Mouse (Mus musculus): Measurements from ENCODE around the gene Olah. TPM values are rescaled to one million over a fixed set of nuclear protein-coding genes. Genes with fewer than 3 reads are reported as not detected.
"Not testable (repeated sequence)": the region's sequence is repeated elsewhere in the genome, so short reads cannot be mapped to it uniquely, and the experiment has no call there.

Olah gene
- not detected in 2 replicates for total RNA-seq (2014; fragmentation: Nextera tagmentation)
- 0.06 and 0.27 TPM in 2 replicates for total RNA-seq (2017)
- not detected in 2 replicates for polyA plus RNA-seq (2012)

- not testable (repeated sequence) for H3K36me3 ChIP-seq (replicated peaks); DNase-seq (ENCODE audit: low spot score); ATAC-seq (ENCODE audit: extremely low read depth, insufficient number of reproducible peaks, low FRiP score, poor library complexity, severe bottlenecking); H3K4me3 ChIP-seq (ENCODE audit: low read depth, low read length); H3K27me3 ChIP-seq (ENCODE audit: insufficient read depth, low read length); H3K9me3 ChIP-seq (replicated peaks); H3K4me1 ChIP-seq (ENCODE audit: insufficient read depth, low read depth, low read length)
Observed at GRCm38 (mm10) chr2:3397110-3397509, at the start of gene Olah. TSS of gene Olah (minus strand) at chr2:3397210.

DNA sequence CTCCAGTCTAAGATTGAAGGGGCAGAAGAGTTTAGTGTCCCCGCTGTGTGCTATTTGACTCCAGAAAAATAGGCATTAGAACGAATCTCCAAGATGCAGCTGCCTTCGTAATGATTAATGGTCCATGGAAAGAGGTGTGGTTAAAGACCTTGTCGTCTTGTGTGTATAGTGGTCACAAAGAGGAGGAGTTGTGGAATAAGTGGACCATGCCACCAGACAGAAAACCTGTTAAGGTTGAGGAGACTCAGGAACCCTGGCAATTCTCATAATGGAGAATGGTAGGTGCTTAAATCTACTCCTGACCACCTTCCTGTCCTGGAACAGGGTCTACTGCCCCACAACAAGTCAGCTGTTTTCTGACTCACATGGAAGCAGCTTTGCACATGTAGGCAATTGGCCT lies 49.0 kb upstream of the Olah start:
- Histone ChIP-seq H3K9me3 (replicated peaks) (no peaks in the 10 kb centered on the region), H3K4me1 (ENCODE audit: insufficient read depth, low read depth, low read length) (peaks cover 26% of the 10 kb centered on the region), H3K27me3 (ENCODE audit: insufficient read depth, low read length) (no peaks in the 10 kb centered on the region), H3K4me3 (ENCODE audit: low read depth, low read length) (no peak overlapping the region), H3K36me3 (replicated peaks) (peaks cover 95% of the 10 kb centered on the region)
- no peak for DNase-seq (ENCODE audit: low spot score)
- no peak for ATAC-seq (ENCODE audit: extremely low read depth, insufficient number of reproducible peaks, low FRiP score, poor library complexity, severe bottlenecking)
- TF ChIP-seq GATA2 (IDR thresholded peaks at IDR 0.05; ENCODE audit: borderline replicate concordance, low read depth, low read length) (no peak), TAL1 (conservative IDR thresholded peaks at IDR 0.05; ENCODE audit: low read depth, low read length) (no peak), CTCF (IDR thresholded peaks at IDR 0.05; ENCODE audit: low read depth, low read length) (no peak), GATA1 (IDR thresholded peaks at IDR 0.05; ENCODE audit: borderline replicate concordance, low read length) (no peak), POLR2AphosphoS5 (IDR thresholded peaks at IDR 0.05; ENCODE audit: insufficient replicate concordance, low read depth, low read length) (no peak)

DNA sequence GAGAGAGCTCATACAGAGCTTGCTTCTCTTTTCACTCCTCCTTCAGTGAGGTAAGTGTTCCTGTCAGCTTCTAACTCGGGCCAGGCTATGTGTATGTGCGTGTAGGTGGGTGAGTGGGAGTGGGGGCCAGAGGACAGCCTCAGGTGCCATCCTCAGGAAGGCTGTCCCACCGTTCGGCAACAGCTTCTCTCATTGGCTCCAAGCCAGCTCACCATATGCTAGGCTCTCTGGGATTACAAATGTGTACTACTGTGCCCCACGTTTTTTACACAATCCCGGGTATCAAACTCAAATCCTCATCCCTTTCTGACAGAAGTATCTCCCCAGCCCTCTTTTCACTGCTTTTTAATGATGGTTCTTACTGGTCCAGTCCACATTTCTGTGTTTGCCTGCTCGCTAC lies 47.2 kb upstream of the Olah start:
- DNase-seq (ENCODE audit: low spot score) (no peak), ATAC-seq (ENCODE audit: extremely low read depth, insufficient number of reproducible peaks, low FRiP score, poor library complexity, severe bottlenecking) (no peak)
- Histone ChIP-seq H3K36me3 (replicated peaks) (peaks cover 93% of the 10 kb centered on the region), H3K27me3 (ENCODE audit: insufficient read depth, low read length) (no peaks in the 10 kb centered on the region), H3K9me3 (replicated peaks) (no peaks in the 10 kb centered on the region), H3K4me1 (ENCODE audit: insufficient read depth, low read depth, low read length) (peaks cover 26% of the 10 kb centered on the region), H3K4me3 (ENCODE audit: low read depth, low read length) (no peak overlapping the region)
- TF ChIP-seq GATA2 (IDR thresholded peaks at IDR 0.05; ENCODE audit: borderline replicate concordance, low read depth, low read length) (no peak), TAL1 (conservative IDR thresholded peaks at IDR 0.05; ENCODE audit: low read depth, low read length) (no peak), CTCF (IDR thresholded peaks at IDR 0.05; ENCODE audit: low read depth, low read length) (no peak), POLR2AphosphoS5 (IDR thresholded peaks at IDR 0.05; ENCODE audit: insufficient replicate concordance, low read depth, low read length) (no peak), GATA1 (IDR thresholded peaks at IDR 0.05; ENCODE audit: borderline replicate concordance, low read length) (no peak)

DNA sequence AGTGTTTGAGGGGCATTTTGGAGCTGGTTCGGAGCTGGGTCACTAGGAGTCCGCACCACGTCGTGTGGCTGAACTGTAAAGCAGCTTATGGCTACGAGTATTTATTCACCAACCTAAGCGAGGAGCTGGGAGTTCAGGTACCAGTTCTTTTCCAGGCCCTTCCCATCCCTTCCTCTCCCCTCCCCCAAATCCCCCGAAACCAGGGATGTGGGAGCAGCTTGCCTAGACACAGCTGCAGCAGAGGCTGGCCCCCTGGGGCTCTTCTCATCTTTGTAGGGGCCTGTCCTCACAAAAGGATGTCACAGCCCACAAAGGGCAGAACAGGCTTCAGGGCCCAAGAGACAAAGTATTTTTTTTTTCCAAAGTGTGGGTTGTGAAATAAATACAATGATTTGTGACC lies 40.9 kb upstream of the Olah start:
- Histone ChIP-seq H3K36me3 (replicated peaks) (peaks cover 79% of the 10 kb centered on the region), H3K9me3 (replicated peaks) (no peaks in the 10 kb centered on the region), H3K4me3 (ENCODE audit: low read depth, low read length) (no peak overlapping the region), H3K27me3 (ENCODE audit: insufficient read depth, low read length) (no peaks in the 10 kb centered on the region), H3K4me1 (ENCODE audit: insufficient read depth, low read depth, low read length) (peaks cover 4% of the 10 kb centered on the region; the same call in 1 of the 2 replicates)
- DNase-seq (ENCODE audit: low spot score), result no peak
- no peak for TF ChIP-seq TAL1 (conservative IDR thresholded peaks at IDR 0.05; ENCODE audit: low read depth, low read length)
- no peak for TF ChIP-seq CTCF (IDR thresholded peaks at IDR 0.05; ENCODE audit: low read depth, low read length)
- no peak for TF ChIP-seq GATA1 (IDR thresholded peaks at IDR 0.05; ENCODE audit: borderline replicate concordance, low read length)
- no peak for TF ChIP-seq GATA2 (IDR thresholded peaks at IDR 0.05; ENCODE audit: borderline replicate concordance, low read depth, low read length)
- no peak for TF ChIP-seq POLR2AphosphoS5 (IDR thresholded peaks at IDR 0.05; ENCODE audit: insufficient replicate concordance, low read depth, low read length)
- ATAC-seq (ENCODE audit: extremely low read depth, insufficient number of reproducible peaks, low FRiP score, poor library complexity, severe bottlenecking), result no peak

DNA sequence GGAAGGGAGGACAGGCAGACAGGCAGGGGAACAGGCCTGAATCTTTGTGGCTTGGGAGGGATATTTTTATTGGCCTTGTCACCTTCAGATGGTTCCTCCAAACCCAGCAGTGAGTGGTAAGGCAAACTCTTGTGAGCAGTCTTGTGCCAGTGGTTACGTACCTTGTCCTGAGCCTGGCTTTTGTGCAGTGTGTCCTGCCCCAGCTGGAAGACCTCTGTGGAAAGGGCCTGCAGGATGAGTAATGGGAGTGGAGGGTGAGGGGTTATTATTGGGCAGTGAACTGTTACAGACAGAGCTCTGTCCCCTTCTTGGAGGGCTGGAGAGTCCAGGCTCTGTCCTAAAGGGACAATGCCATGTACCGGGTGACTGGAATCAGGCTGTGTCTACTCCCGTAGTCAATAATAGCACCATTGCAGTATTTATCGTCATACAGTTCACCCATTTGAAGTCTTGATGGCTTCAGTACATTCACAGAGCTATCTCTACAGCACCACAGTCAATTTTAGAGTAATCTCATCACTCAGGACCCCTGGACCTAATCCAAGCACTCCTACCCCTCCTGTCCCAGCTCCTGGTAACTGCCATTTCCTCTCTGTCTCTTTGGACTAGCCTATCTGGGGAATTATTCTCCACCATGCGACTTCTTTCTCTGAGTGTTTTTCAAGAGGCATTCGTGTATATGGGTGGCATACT lies 38.5 kb upstream of the Olah start:
- ATAC-seq (ENCODE audit: extremely low read depth, insufficient number of reproducible peaks, low FRiP score, poor library complexity, severe bottlenecking) (no peak), DNase-seq (ENCODE audit: low spot score) (no peak)
- Histone ChIP-seq H3K4me1 (ENCODE audit: insufficient read depth, low read depth, low read length) (peaks cover 4% of the 10 kb centered on the region; the same call in 1 of the 2 replicates), H3K27me3 (ENCODE audit: insufficient read depth, low read length) (no peaks in the 10 kb centered on the region), H3K36me3 (replicated peaks) (peaks cover 75% of the 10 kb centered on the region), H3K4me3 (ENCODE audit: low read depth, low read length) (no peak overlapping the region), H3K9me3 (replicated peaks) (no peaks in the 10 kb centered on the region)
- TF ChIP-seq GATA1 (IDR thresholded peaks at IDR 0.05; ENCODE audit: borderline replicate concordance, low read length) (no peak), CTCF (IDR thresholded peaks at IDR 0.05; ENCODE audit: low read depth, low read length) (no peak), GATA2 (IDR thresholded peaks at IDR 0.05; ENCODE audit: borderline replicate concordance, low read depth, low read length) (no peak), TAL1 (conservative IDR thresholded peaks at IDR 0.05; ENCODE audit: low read depth, low read length) (no peak), POLR2AphosphoS5 (IDR thresholded peaks at IDR 0.05; ENCODE audit: insufficient replicate concordance, low read depth, low read length) (no peak)

- H3K4me3 ChIP-seq (ENCODE audit: low read depth, low read length), result no peak overlapping the region
Observed at GRCm38 (mm10) chr2:3430956-3431355, 33.9 kb upstream of the Olah start.

More at GRCm38 (mm10) chr2:3430956-3431355, 33.9 kb upstream of the Olah start:
- no peaks in the 10 kb centered on the region for H3K27me3 ChIP-seq (ENCODE audit: insufficient read depth, low read length)
- peaks cover 79% of the 10 kb centered on the region for H3K36me3 ChIP-seq (replicated peaks)
- DNase-seq (ENCODE audit: low spot score) (no peak), ATAC-seq (ENCODE audit: extremely low read depth, insufficient number of reproducible peaks, low FRiP score, poor library complexity, severe bottlenecking) (no peak)
- no peaks in the 10 kb centered on the region for H3K9me3 ChIP-seq (replicated peaks)
- no peak for TF ChIP-seq POLR2AphosphoS5 (IDR thresholded peaks at IDR 0.05; ENCODE audit: insufficient replicate concordance, low read depth, low read length)
- no peak for TF ChIP-seq GATA1 (IDR thresholded peaks at IDR 0.05; ENCODE audit: borderline replicate concordance, low read length)
- TF ChIP-seq GATA2 (IDR thresholded peaks at IDR 0.05; ENCODE audit: borderline replicate concordance, low read depth, low read length), result no peak
- no peak for TF ChIP-seq TAL1 (conservative IDR thresholded peaks at IDR 0.05; ENCODE audit: low read depth, low read length)
- TF ChIP-seq CTCF (IDR thresholded peaks at IDR 0.05; ENCODE audit: low read depth, low read length), result no peak
- H3K4me1 ChIP-seq (ENCODE audit: insufficient read depth, low read depth, low read length), result peaks cover 13% of the 10 kb centered on the region; the same call in 1 of the 2 replicates
